Comparison of ENCODE assay signal across 12 mouse cellular contexts in genomic region chr11:60422046-60422668, GRCm38 (mm10). TPM values are rescaled to one million over a fixed set of nuclear protein-coding genes. Genes with fewer than 3 reads are reported as not detected.
A peak's percentile ranks its signal among the peaks of the same experiment; 100 is the strongest.
DNase-seq lines count a peak whose midpoint lies in the region; ATAC-seq and TF ChIP-seq lines count a peak whose summit lies in the region.
"Had no signal": no experiment of that assay in that cellular context is flagged by ENCODE, and none has a peak within 500 bp of the region (broad histone marks: within the 10 kb centered on the region; RNA-seq: fewer than 3 reads in every experiment).

No protein-coding gene starts in this region.

- no peak overlapping the region for H3K27ac ChIP-seq in intestine, postnatal 0 days (ENCODE audit: low read depth, low read length)
- H3K27ac ChIP-seq in intestine, embryonic 16.5 days (ENCODE audit: low read length): no peak overlapping the region
- no peak overlapping the region for H3K27ac ChIP-seq in thymus, adult 2 months (ENCODE audit: control insufficient read depth, insufficient read depth, low read length)
- H3K27ac ChIP-seq: embryonic facial prominence, embryonic 15.5 days; heart, embryonic 15.5 days; limb, embryonic 13.5 days had no signal

- intact Hi-C loops in left cerebral cortex, postnatal 4 days (cut with DNase I): no loop called here

- H3K4me2 ChIP-seq in intestine, postnatal 0 days (replicated peaks; ENCODE audit: low read depth): no peak overlapping the region
- no peak overlapping the region for H3K4me2 ChIP-seq in intestine, embryonic 16.5 days (ENCODE audit: low read depth, low read length)
- H3K4me2 ChIP-seq: embryonic facial prominence, embryonic 15.5 days; heart, embryonic 15.5 days; limb, embryonic 13.5 days had no signal

- H3K4me3 ChIP-seq in intestine, postnatal 0 days (ENCODE audit: low read depth, low read length): no peak overlapping the region
- H3K4me3 ChIP-seq in intestine, embryonic 16.5 days (ENCODE audit: low read length): no peak overlapping the region
- H3K4me3 ChIP-seq in thymus, adult 2 months (ENCODE audit: control insufficient read depth, insufficient read depth, low read length): no peak overlapping the region
- H3K4me3 ChIP-seq: embryonic facial prominence, embryonic 15.5 days; heart, embryonic 15.5 days; limb, embryonic 13.5 days had no signal

- peak; percentile 50 for TF ChIP-seq CTCF in intestine, postnatal 0 days (IDR thresholded peaks at IDR 0.05; ENCODE audit: low read depth)
- no peak for TF ChIP-seq CTCF in thymus, adult 2 months (IDR thresholded peaks at IDR 0.05; ENCODE audit: borderline replicate concordance, control insufficient read depth, extremely low read depth, insufficient read depth, low read length, poor library complexity)

- WGBS in intestine, postnatal 0 days: 68% methylated on average over 5 of the region's 6 CpGs
- WGBS in intestine, embryonic 16.5 days: 72% methylated on average over 5 of the region's 6 CpGs
- 65% methylated on average over 6 of the region's 6 CpGs for WGBS in thymus, adult 2 months

- H3K27me3 ChIP-seq in intestine, postnatal 0 days (replicated peaks; ENCODE audit: control insufficient read depth, insufficient read depth, low read length): no peaks in the 10 kb centered on the region
- H3K27me3 ChIP-seq in intestine, embryonic 16.5 days (replicated peaks; ENCODE audit: control insufficient read depth, insufficient read depth, low read length): no peaks in the 10 kb centered on the region
- no peaks in the 10 kb centered on the region for H3K27me3 ChIP-seq in thymus, adult 2 months (ENCODE audit: control insufficient read depth, insufficient read depth, low read length)
- H3K27me3 ChIP-seq: embryonic facial prominence, embryonic 15.5 days; heart, embryonic 15.5 days; limb, embryonic 13.5 days had no signal

- no peak for ATAC-seq in intestine, postnatal 0 days
- ATAC-seq in intestine, embryonic 16.5 days: no peak
- ATAC-seq in erythroblast, adult 5-6 weeks (replicated peaks; ENCODE audit: low FRiP score, poor library complexity, severe bottlenecking): no peak
- ATAC-seq: inflammation-experienced regulatory T-cells, adult 6 months had no signal

- H3K4me1 ChIP-seq in intestine, postnatal 0 days (replicated peaks; ENCODE audit: control insufficient read depth, insufficient read depth, low read length): 0 out of 2 replicates have a peak, but pooled peaks cover 1% of the 10 kb centered on the region
- peaks cover 11% of the 10 kb centered on the region for H3K4me1 ChIP-seq in intestine, embryonic 16.5 days (ENCODE audit: control insufficient read depth, insufficient read depth, low read length)
- peaks cover 8% of the 10 kb centered on the region for H3K4me1 ChIP-seq in thymus, adult 2 months (replicated peaks; ENCODE audit: control insufficient read depth, insufficient read depth, low read length)

- no peak for TF ChIP-seq POLR2A in thymus, adult 2 months (IDR thresholded peaks at IDR 0.05; ENCODE audit: control insufficient read depth, extremely low read depth, insufficient read depth, low read length, poor library complexity)

- H3K36me3 ChIP-seq in intestine, postnatal 0 days (ENCODE audit: control insufficient read depth, insufficient read depth): no peaks in the 10 kb centered on the region; the same call in 1 of the 2 replicates
- no peaks in the 10 kb centered on the region; the same call in 1 of the 2 replicates for H3K36me3 ChIP-seq in intestine, embryonic 16.5 days (ENCODE audit: control insufficient read depth, insufficient read depth, low read length)
- H3K36me3 ChIP-seq in thymus, adult 2 months (ENCODE audit: control insufficient read depth, insufficient read depth, low read length): no peaks in the 10 kb centered on the region
- H3K36me3 ChIP-seq: heart, embryonic 15.5 days had no signal

- H3K9me3 ChIP-seq in intestine, postnatal 0 days (ENCODE audit: control insufficient read depth): no peaks in the 10 kb centered on the region
- no peaks in the 10 kb centered on the region for H3K9me3 ChIP-seq in intestine, embryonic 16.5 days (ENCODE audit: control insufficient read depth, low read length)
- H3K9me3 ChIP-seq: embryonic facial prominence, embryonic 15.5 days; heart, embryonic 15.5 days; limb, embryonic 13.5 days had no signal

- peak; percentile 13 for DNase-seq in thymus, postnatal 14 days
- DNase-seq in thymus, adult 2 months: no peak
- DNase-seq in ZHBTc4 (ENCODE audit: low read depth, low spot score): peak; percentile 20
- DNase-seq in left cerebral cortex, postnatal 4 days: no peak
- DNase-seq: thymus, adult 18-20 months had no signal

- H3K9ac ChIP-seq in intestine, postnatal 0 days (ENCODE audit: low read depth, low read length): no peak overlapping the region
- no peak overlapping the region for H3K9ac ChIP-seq in intestine, embryonic 16.5 days (ENCODE audit: low read depth, low read length)
- H3K9ac ChIP-seq: embryonic facial prominence, embryonic 15.5 days; heart, embryonic 15.5 days; limb, embryonic 13.5 days had no signal

RNA-seq across cellular contexts. Expression of gene Atpaf2, which starts 3.9 kb away (rescaled TPM):
- 60.3 and 70.4 TPM in 2 replicates for polyA plus RNA-seq in intestine, postnatal 0 days (2015; fragmentation: Nextera tagmentation; extraction: Ambion mirVana)
- 72.0 and 78.9 TPM in 2 replicates for polyA plus RNA-seq in intestine, embryonic 16.5 days (2015; fragmentation: Nextera tagmentation; extraction: Ambion mirVana)
- 42.9 and 46.9 TPM in 2 replicates for polyA plus RNA-seq in thymus, adult 2 months (2012; rRNA removed)
- total RNA-seq in erythroblast, adult 5-6 weeks (2015; ENCODE audit: low replicate concordance): 6.1 and 6.5 TPM in 2 replicates
- 11.4 and 15.8 TPM in 2 replicates for total RNA-seq in erythroblast, adult 5-6 weeks (2017; ENCODE audit: low replicate concordance)
- 10 to 100 TPM; 28.9 to 30.5 TPM for total RNA-seq in left cerebral cortex, postnatal 4 days (2021)

RNA-seq across cellular contexts. Expression of gene Gid4, which starts 5.2 kb away (rescaled TPM):
- polyA plus RNA-seq in intestine, postnatal 0 days (2015; fragmentation: Nextera tagmentation; extraction: Ambion mirVana): 11.3 and 12.2 TPM in 2 replicates
- 20.4 and 22.4 TPM in 2 replicates for polyA plus RNA-seq in intestine, embryonic 16.5 days (2015; fragmentation: Nextera tagmentation; extraction: Ambion mirVana)
- polyA plus RNA-seq in thymus, adult 2 months (2012; rRNA removed): 20.3 and 24.4 TPM in 2 replicates
- 3.7 and 7.7 TPM in 2 replicates for total RNA-seq in erythroblast, adult 5-6 weeks (2015; ENCODE audit: low replicate concordance)
- total RNA-seq in erythroblast, adult 5-6 weeks (2017; ENCODE audit: low replicate concordance): 6.7 and 7.3 TPM in 2 replicates
- 10 to 100 TPM; 37.8 to 38.4 TPM for total RNA-seq in left cerebral cortex, postnatal 4 days (2021)

RNA-seq across cellular contexts. Expression of gene Drg2, which starts 32.2 kb away (rescaled TPM):
- 40.9 and 41.7 TPM in 2 replicates for polyA plus RNA-seq in intestine, postnatal 0 days (2015; fragmentation: Nextera tagmentation; extraction: Ambion mirVana)
- 102 and 107 TPM in 2 replicates for polyA plus RNA-seq in intestine, embryonic 16.5 days (2015; fragmentation: Nextera tagmentation; extraction: Ambion mirVana)
- 59.9 and 60.7 TPM in 2 replicates for polyA plus RNA-seq in thymus, adult 2 months (2012; rRNA removed)
- total RNA-seq in erythroblast, adult 5-6 weeks (2015; ENCODE audit: low replicate concordance): 3.7 and 9.4 TPM in 2 replicates
- total RNA-seq in erythroblast, adult 5-6 weeks (2017; ENCODE audit: low replicate concordance): 12.4 and 15.7 TPM in 2 replicates
- total RNA-seq in left cerebral cortex, postnatal 4 days (2021): 10 to 100 TPM; 72.1 to 72.3 TPM

RNA-seq across cellular contexts. Expression of gene Myo15, which starts 47.0 kb away (rescaled TPM):
- polyA plus RNA-seq in intestine, postnatal 0 days (2015; fragmentation: Nextera tagmentation; extraction: Ambion mirVana): 0.03 and 0.05 TPM in 2 replicates
- 0.06 TPM in 2 replicates for polyA plus RNA-seq in intestine, embryonic 16.5 days (2015; fragmentation: Nextera tagmentation; extraction: Ambion mirVana)
- 0.17 and 0.20 TPM in 2 replicates for polyA plus RNA-seq in thymus, adult 2 months (2012; rRNA removed)
- 0.96 and 1.5 TPM in 2 replicates for total RNA-seq in erythroblast, adult 5-6 weeks (2015; ENCODE audit: low replicate concordance)
- total RNA-seq in erythroblast, adult 5-6 weeks (2017; ENCODE audit: low replicate concordance): 0.68 and 2.6 TPM in 2 replicates
- total RNA-seq in left cerebral cortex, postnatal 4 days (2021): under 1 TPM; 0.10 to 0.14 TPM
- polyA plus RNA-seq: heart, embryonic 15.5 days had no signal

Comparison
In these comparisons a context has a peak if more than half of its experiments do, and no peak if none do; other contexts are left out.
1. DNase-seq: peak in thymus, postnatal 14 days (single experiment) and ZHBTc4 (single experiment); none in thymus, adult 2 months (single experiment) and left cerebral cortex, postnatal 4 days (single experiment).